Mouse (Mus musculus): ENCODE data around the gene Pnpla1. TPM values are rescaled to one million over a fixed set of nuclear protein-coding genes. Genes with fewer than 3 reads are reported as not detected.
"Not testable (repeated sequence)": the region's sequence is repeated elsewhere in the genome, so short reads cannot be mapped to it uniquely, and the experiment has no call there.

The Pnpla1 gene
- polyA plus RNA-seq (2015; fragmentation: Nextera tagmentation; extraction: Ambion mirVana) = 0.26 and 0.98 TPM in 2 replicates

GRCm38 (mm10) chr17:28858205-28858604 is at the start of gene Pnpla1:
Gene Pnpla1, plus strand, starts transcription at chr17:28858411.
- Histone ChIP-seq H3K9ac (no peak within 1 kb of the TSS), H3K9me3 (peaks cover 12% of the 10 kb centered on the region), H3K4me3 (no peak within 1 kb of the TSS), H3K27ac (no peak within 1 kb of the TSS), H3K4me2 (0 out of 2 replicates have a peak within 1 kb of the TSS, but pooled peaks have one; percentile 14), H3K4me1 (0 out of 2 replicates have a peak, but pooled peaks cover 7% of the 10 kb centered on the region), H3K27me3 (no peaks in the 10 kb centered on the region), H3K36me3 (no peaks in the 10 kb centered on the region; the same call in 1 of the 2 replicates)
- 34% methylated on average over 12 of the region's 12 CpGs for WGBS
- no peak for ATAC-seq (ENCODE audit: insufficient number of reproducible peaks, insufficient read depth, low FRiP score, low TSS enrichment, low read depth)

- Histone ChIP-seq H3K4me2 (no peak overlapping the region), H3K9me3 (no peaks in the 10 kb centered on the region), H3K4me3 (no peak overlapping the region), H3K9ac (no peak overlapping the region), H3K36me3 (peaks cover 84% of the 10 kb centered on the region), H3K27ac (no peak overlapping the region), H3K4me1 (no peaks in the 10 kb centered on the region), H3K27me3 (no peaks in the 10 kb centered on the region)
- ATAC-seq (ENCODE audit: insufficient number of reproducible peaks, insufficient read depth, low FRiP score, low TSS enrichment, low read depth) = no peak
- WGBS = 96% methylated on average over 8 of the region's 8 CpGs
Observed at GRCm38 (mm10) chr17:28808714-28809113, 49.5 kb upstream of the Pnpla1 start.

GRCm38 (mm10) chr17:28809175-28809831 is 48.9 kb upstream of the Pnpla1 start:
- WGBS = 93% methylated on average over 10 of the region's 10 CpGs
- Histone ChIP-seq H3K27me3 (no peaks in the 10 kb centered on the region), H3K9me3 (no peaks in the 10 kb centered on the region), H3K4me3 (no peak overlapping the region), H3K27ac (no peak overlapping the region), H3K4me1 (no peaks in the 10 kb centered on the region), H3K4me2 (no peak overlapping the region), H3K9ac (no peak overlapping the region), H3K36me3 (peaks cover 90% of the 10 kb centered on the region)
- ATAC-seq (ENCODE audit: insufficient number of reproducible peaks, insufficient read depth, low FRiP score, low TSS enrichment, low read depth) = no peak

- Histone ChIP-seq H3K36me3 (peaks cover 97% of the 10 kb centered on the region), H3K4me3 (no peak overlapping the region), H3K9me3 (no peaks in the 10 kb centered on the region), H3K27ac (no peak overlapping the region), H3K4me2 (no peak overlapping the region), H3K27me3 (no peaks in the 10 kb centered on the region), H3K9ac (no peak overlapping the region), H3K4me1 (no peaks in the 10 kb centered on the region)
- 91% methylated on average over 10 of the region's 10 CpGs for WGBS
- ATAC-seq (ENCODE audit: insufficient number of reproducible peaks, insufficient read depth, low FRiP score, low TSS enrichment, low read depth) = no peak
Observed at GRCm38 (mm10) chr17:28812345-28812744, 45.9 kb upstream of the Pnpla1 start.

GRCm38 (mm10) chr17:28814529-28815097 is 43.6 kb upstream of the Pnpla1 start:
- no peaks in the 10 kb centered on the region for H3K4me1 ChIP-seq
- H3K9me3 ChIP-seq = no peaks in the 10 kb centered on the region
- H3K4me2 ChIP-seq = no peak overlapping the region
- no peak overlapping the region for H3K4me3 ChIP-seq
- 91% methylated on average over 18 of the region's 18 CpGs for WGBS
- H3K27me3 ChIP-seq = no peaks in the 10 kb centered on the region
- no peak for ATAC-seq (ENCODE audit: insufficient number of reproducible peaks, insufficient read depth, low FRiP score, low TSS enrichment, low read depth)
- 0 out of 2 replicates have a peak overlapping the region, but pooled peaks have one; percentile 1 for H3K9ac ChIP-seq
- H3K27ac ChIP-seq = no peak overlapping the region; the same call in 1 of the 2 replicates
- peaks cover 97% of the 10 kb centered on the region for H3K36me3 ChIP-seq

- Histone ChIP-seq H3K4me1 (no peaks in the 10 kb centered on the region), H3K27me3 (no peaks in the 10 kb centered on the region), H3K4me3 (no peak overlapping the region), H3K4me2 (no peak overlapping the region), H3K9me3 (no peaks in the 10 kb centered on the region), H3K36me3 (peaks cover 95% of the 10 kb centered on the region), H3K27ac (no peak overlapping the region), H3K9ac (0 out of 2 replicates have a peak overlapping the region, but pooled peaks have one; percentile 27)
- WGBS = 82% methylated on average over 10 of the region's 10 CpGs
- no peak for ATAC-seq (ENCODE audit: insufficient number of reproducible peaks, insufficient read depth, low FRiP score, low TSS enrichment, low read depth)
Observed at GRCm38 (mm10) chr17:28815384-28816004, 42.7 kb upstream of the Pnpla1 start.

GRCm38 (mm10) chr17:28816326-28816725 is 41.9 kb upstream of the Pnpla1 start:
- peaks cover 95% of the 10 kb centered on the region for H3K36me3 ChIP-seq
- not testable (repeated sequence) for H3K9me3 ChIP-seq; H3K27me3 ChIP-seq; H3K4me1 ChIP-seq; H3K9ac ChIP-seq; H3K27ac ChIP-seq; ATAC-seq (ENCODE audit: insufficient number of reproducible peaks, insufficient read depth, low FRiP score, low TSS enrichment, low read depth); H3K4me2 ChIP-seq; H3K4me3 ChIP-seq
- WGBS = 94% methylated on average over 10 of the region's 10 CpGs

- WGBS = 94% methylated on average over 25 of the region's 25 CpGs
- H3K4me1 ChIP-seq = no peaks in the 10 kb centered on the region
- no peak for ATAC-seq (ENCODE audit: insufficient number of reproducible peaks, insufficient read depth, low FRiP score, low TSS enrichment, low read depth)
- no peaks in the 10 kb centered on the region for H3K27me3 ChIP-seq
- no peak overlapping the region for H3K4me3 ChIP-seq
- no peaks in the 10 kb centered on the region for H3K9me3 ChIP-seq
- H3K27ac ChIP-seq = no peak overlapping the region
- peaks cover 97% of the 10 kb centered on the region for H3K36me3 ChIP-seq
- H3K9ac ChIP-seq = no peak overlapping the region
- no peak overlapping the region for H3K4me2 ChIP-seq
Observed at GRCm38 (mm10) chr17:28816875-28817811, 41.1 kb upstream of the Pnpla1 start.

- peaks cover 97% of the 10 kb centered on the region for H3K36me3 ChIP-seq
- no peaks in the 10 kb centered on the region for H3K9me3 ChIP-seq
- H3K4me3 ChIP-seq = no peak overlapping the region
- no peak overlapping the region for H3K9ac ChIP-seq
- H3K27me3 ChIP-seq = no peaks in the 10 kb centered on the region
- WGBS = 83% methylated on average over 2 of the region's 2 CpGs
- no peak overlapping the region for H3K27ac ChIP-seq
- no peaks in the 10 kb centered on the region for H3K4me1 ChIP-seq
- no peak for ATAC-seq (ENCODE audit: insufficient number of reproducible peaks, insufficient read depth, low FRiP score, low TSS enrichment, low read depth)
- no peak overlapping the region for H3K4me2 ChIP-seq
Observed at GRCm38 (mm10) chr17:28820189-28820588, 38.0 kb upstream of the Pnpla1 start.

- Histone ChIP-seq H3K9ac (no peak overlapping the region), H3K4me2 (no peak overlapping the region), H3K27ac (no peak overlapping the region), H3K4me3 (no peak overlapping the region), H3K27me3 (no peaks in the 10 kb centered on the region), H3K36me3 (peaks cover 99% of the 10 kb centered on the region), H3K9me3 (no peaks in the 10 kb centered on the region), H3K4me1 (no peaks in the 10 kb centered on the region)
- 88% methylated on average over 13 of the region's 13 CpGs for WGBS
- no peak for ATAC-seq (ENCODE audit: insufficient number of reproducible peaks, insufficient read depth, low FRiP score, low TSS enrichment, low read depth)
Observed at GRCm38 (mm10) chr17:28823004-28823745, 35.0 kb upstream of the Pnpla1 start.

GRCm38 (mm10) chr17:28823749-28824148 is 34.5 kb upstream of the Pnpla1 start:
- H3K9ac ChIP-seq = no peak overlapping the region
- no peaks in the 10 kb centered on the region for H3K9me3 ChIP-seq
- H3K4me3 ChIP-seq = no peak overlapping the region
- WGBS = 81% methylated on average over 11 of the region's 11 CpGs
- no peak for ATAC-seq (ENCODE audit: insufficient number of reproducible peaks, insufficient read depth, low FRiP score, low TSS enrichment, low read depth)
- no peaks in the 10 kb centered on the region for H3K27me3 ChIP-seq
- peaks cover 99% of the 10 kb centered on the region for H3K36me3 ChIP-seq
- no peak overlapping the region for H3K27ac ChIP-seq
- no peaks in the 10 kb centered on the region for H3K4me1 ChIP-seq
- no peak overlapping the region for H3K4me2 ChIP-seq

All from embryonic facial prominence, embryonic 13.5 days (tissue).